8 mouse cellular contexts compared by ENCODE assay signal in the genomic region with DNA sequence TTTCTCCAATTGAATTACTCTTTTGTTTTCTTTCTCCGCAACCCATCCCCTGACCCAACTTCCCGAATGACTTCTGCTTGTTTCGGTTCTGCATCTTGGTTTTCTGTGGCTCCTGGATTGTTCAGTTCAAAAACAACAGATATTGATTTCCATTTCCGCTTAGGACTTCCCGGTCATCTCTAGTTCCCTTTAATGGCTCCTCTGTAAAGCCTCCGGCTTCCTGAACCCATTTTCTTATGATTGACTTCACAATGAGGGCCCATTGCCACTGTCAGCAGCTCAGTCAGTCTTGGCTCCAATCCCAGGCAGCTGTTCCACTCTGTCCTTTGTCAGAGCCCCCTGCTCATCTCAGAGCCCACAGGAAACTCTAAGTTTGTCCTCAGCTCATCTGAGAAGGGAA. TPM values are rescaled to one million over a fixed set of nuclear protein-coding genes. Genes with fewer than 3 reads are reported as not detected.
A peak's percentile ranks its signal among the peaks of the same experiment; 100 is the strongest.
DNase-seq lines count a peak whose midpoint lies in the region; ATAC-seq and TF ChIP-seq lines count a peak whose summit lies in the region.

No protein-coding gene starts in this region.

- no peak for TF ChIP-seq CTCF in bone marrow macrophage, adult 2 months (IDR thresholded peaks at IDR 0.05; ENCODE audit: low read depth, low read length)

- WGBS in lung, embryonic 15.5 days = 54% methylated on average over 6 of the region's 6 CpGs

- no peak for TF ChIP-seq POLR2A in bone marrow macrophage, adult 2 months (IDR thresholded peaks at IDR 0.05; ENCODE audit: borderline replicate concordance, low read depth, low read length)

- no peak overlapping the region for H3K4me2 ChIP-seq in lung, embryonic 15.5 days

- H3K9me3 ChIP-seq in lung, embryonic 15.5 days = no peaks in the 10 kb centered on the region

- H3K27ac ChIP-seq in bone marrow macrophage, adult 2 months (ENCODE audit: insufficient read depth, low read depth, low read length) = peak overlapping the region; percentile 98
- no peak overlapping the region for H3K27ac ChIP-seq in lung, embryonic 15.5 days

- 0 out of 2 replicates have a peak, but pooled peaks have one; percentile 27 for ATAC-seq in lung, embryonic 15.5 days (ENCODE audit: borderline replicate concordance, extremely low read depth, low FRiP score, low TSS enrichment)

- DNase-seq in gastrocnemius, postnatal 14 days = peak; percentile 47
- no peak for DNase-seq in gastrocnemius, postnatal 4 days (ENCODE audit: low spot score in 2 of 2)
- peak; percentile 55 for DNase-seq in heart, postnatal 4 days
- no peak for DNase-seq in embryo, embryonic 10 days (ENCODE audit: low spot score)
- DNase-seq in layer of hippocampus, adult 9-11 months = no peak
- DNase-seq in natural killer cell, adult 2 months (ENCODE audit: low spot score in 2 of 2) = no peak

- no peaks in the 10 kb centered on the region for H3K27me3 ChIP-seq in lung, embryonic 15.5 days

- H3K4me1 ChIP-seq in bone marrow macrophage, adult 2 months (ENCODE audit: control insufficient read depth, insufficient read depth, low read length) = peaks cover 34% of the 10 kb centered on the region
- 0 out of 2 replicates have a peak, but pooled peaks cover 5% of the 10 kb centered on the region for H3K4me1 ChIP-seq in lung, embryonic 15.5 days

- intact Hi-C loops in gastrocnemius, postnatal 14 days (cut with DNase I; ENCODE audit: low total_unique reads) = loop anchor here (10.0 kb wide), 1 partner anchor 264 kb away; no protein-coding TSS in a partner anchor

- H3K4me3 ChIP-seq in bone marrow macrophage, adult 2 months (ENCODE audit: insufficient read depth, low read length) = no peak overlapping the region
- no peak overlapping the region for H3K4me3 ChIP-seq in lung, embryonic 15.5 days

- H3K9ac ChIP-seq in lung, embryonic 15.5 days = no peak overlapping the region

- H3K36me3 ChIP-seq in lung, embryonic 15.5 days = no peaks in the 10 kb centered on the region

RNA-seq across cellular contexts. Expression of gene Sh3pxd2b, which starts 16.5 kb away (rescaled TPM):
- 10 to 100 TPM; 15.1 to 16.8 TPM for total RNA-seq in gastrocnemius, postnatal 14 days (2021)
- 10 to 100 TPM; 51.4 to 56.2 TPM for total RNA-seq in gastrocnemius, postnatal 4 days (2021)
- polyA plus RNA-seq in bone marrow macrophage, adult 2 months (2012; ENCODE audit: insufficient read depth, insufficient read length, missing spikeins) = 54.6 and 64.9 TPM in 2 replicates
- total RNA-seq in heart, postnatal 4 days (2021) = 10 to 100 TPM; 30.1 to 31.0 TPM
- polyA plus RNA-seq in lung, embryonic 15.5 days (2015; fragmentation: Nextera tagmentation; extraction: Ambion mirVana) = 21.8 and 24.3 TPM in 2 replicates

RNA-seq across cellular contexts. Expression of gene Hbq1a, which starts 31.2 kb away (rescaled TPM):
- total RNA-seq in gastrocnemius, postnatal 14 days (2021) = not detected
- not detected for total RNA-seq in gastrocnemius, postnatal 4 days (2021)
- polyA plus RNA-seq in bone marrow macrophage, adult 2 months (2012; ENCODE audit: insufficient read depth, insufficient read length, missing spikeins) = not detected in 2 replicates
- under 1 TPM in 1 of 2 experiments, not detected in 1; 0.77 TPM for total RNA-seq in heart, postnatal 4 days (2021)
- 0.97 and 1.5 TPM in 2 replicates for polyA plus RNA-seq in lung, embryonic 15.5 days (2015; fragmentation: Nextera tagmentation; extraction: Ambion mirVana)

RNA-seq across cellular contexts. Expression of gene Hba-a2, which starts 34.8 kb away (rescaled TPM):
- 100 to 1,000 TPM; 795 to 814 TPM for total RNA-seq in gastrocnemius, postnatal 14 days (2021)
- total RNA-seq in gastrocnemius, postnatal 4 days (2021) = 100 to 1,000 TPM; 211 to 422 TPM
- 1.4 TPM in 1 of 2 replicates, not detected in the other for polyA plus RNA-seq in bone marrow macrophage, adult 2 months (2012; ENCODE audit: insufficient read depth, insufficient read length, missing spikeins)
- total RNA-seq in heart, postnatal 4 days (2021) = over 10,000 TPM in 1 of 2 experiments, 1,000 to 10,000 TPM in 1; 3,595 to 11,404 TPM
- polyA plus RNA-seq in lung, embryonic 15.5 days (2015; fragmentation: Nextera tagmentation; extraction: Ambion mirVana) = 21,194 and 23,046 TPM in 2 replicates

RNA-seq across cellular contexts. Expression of gene Hbq1b, which starts 44.3 kb away (rescaled TPM):
- under 1 TPM in 1 of 2 experiments, not detected in 1; 0.41 TPM for total RNA-seq in gastrocnemius, postnatal 14 days (2021)
- total RNA-seq in gastrocnemius, postnatal 4 days (2021) = not detected
- not detected in 2 replicates for polyA plus RNA-seq in bone marrow macrophage, adult 2 months (2012; ENCODE audit: insufficient read depth, insufficient read length, missing spikeins)
- total RNA-seq in heart, postnatal 4 days (2021) = 1 to 10 TPM in 1 of 2 experiments, not detected in 1; 1.2 TPM
- polyA plus RNA-seq in lung, embryonic 15.5 days (2015; fragmentation: Nextera tagmentation; extraction: Ambion mirVana) = 1.4 and 2.8 TPM in 2 replicates

RNA-seq across cellular contexts. Expression of gene Hba-a1, which starts 47.8 kb away (rescaled TPM):
- total RNA-seq in gastrocnemius, postnatal 14 days (2021) = 1,000 to 10,000 TPM; 1,024 TPM
- total RNA-seq in gastrocnemius, postnatal 4 days (2021) = 100 to 1,000 TPM; 293 to 605 TPM
- not detected in 2 replicates for polyA plus RNA-seq in bone marrow macrophage, adult 2 months (2012; ENCODE audit: insufficient read depth, insufficient read length, missing spikeins)
- over 10,000 TPM in 1 of 2 experiments, 1,000 to 10,000 TPM in 1; 3,912 to 12,509 TPM for total RNA-seq in heart, postnatal 4 days (2021)
- 7,834 and 8,642 TPM in 2 replicates for polyA plus RNA-seq in lung, embryonic 15.5 days (2015; fragmentation: Nextera tagmentation; extraction: Ambion mirVana)

Comparison
In these comparisons a context has a peak if more than half of its experiments do, and no peak if none do; other contexts are left out.
1. DNase-seq: peak in gastrocnemius, postnatal 14 days (single experiment) and heart, postnatal 4 days (single experiment); none in gastrocnemius, postnatal 4 days (0 of 2), embryo, embryonic 10 days (single experiment), layer of hippocampus, adult 9-11 months (single experiment) and natural killer cell, adult 2 months (0 of 2).
2. RNA of gene Hba-a2, which starts 34.8 kb away (total RNA-seq): 3,595 to 11,404 TPM in heart, postnatal 4 days; 795 to 814 TPM in gastrocnemius, postnatal 14 days and 211 to 422 TPM in gastrocnemius, postnatal 4 days; every median in the first group is over 4 times any median in the second.